Mouse (Mus musculus) C3H10T1/2 (cell line): ENCODE data around the gene Tex33. TPM values are rescaled to one million over a fixed set of nuclear protein-coding genes. Genes with fewer than 3 reads are reported as not detected.

Experiments used
- polyA plus RNA-seq, 2 experiments: library from polyadenylated mRNA; unstranded; fragments of >200 nt; fragmentation: generic; extraction: Trizol; gene quantifications; one replicate each; pipeline ENCODE4 v1.2.1; 2012; ENCODE audit warnings: missing spikeins in 2 of 2

Tex33 gene
- polyA plus RNA-seq = not detected

GRCm38 (mm10) chr15:78395478-78395962, at the start of gene Tex33:
TSS of gene Tex33 (minus strand) at chr15:78395912.

GRCm38 (mm10) chr15:78428391-78429138, 32.9 kb upstream of the Tex33 start, which contains the start of gene Kctd17:
TSS of gene Kctd17 (plus strand) at chr15:78428564.

GRCm38 (mm10) chr15:78406293-78406934, 10.7 kb upstream of the Tex33 start, which contains the start of gene Mpst:
TSS of gene Mpst (plus strand) at chr15:78406416.

GRCm38 (mm10) chr15:78405517-78406211, 10.0 kb upstream of the Tex33 start, which contains the start of gene Tst:
TSS of gene Tst (minus strand) at chr15:78405907.

Other genes with a start within 250 kb of the Tex33 start
- gene Ift27, start 221.8 kb downstream of the Tex33 start, polyA plus RNA-seq = 100 to 1,000 TPM in 1 of 2 experiments, 10 to 100 TPM in 1; 80.1 to 137 TPM
- gene Pvalb, start 189.5 kb downstream of the Tex33 start, polyA plus RNA-seq = not detected
- not detected for gene Ncf4, start 151.1 kb downstream of the Tex33 start, polyA plus RNA-seq
- gene Csf2rb2, start 90.2 kb downstream of the Tex33 start, polyA plus RNA-seq = not detected
- gene Csf2rb, start 70.2 kb downstream of the Tex33 start, polyA plus RNA-seq = not detected
- gene Tst, start 10.0 kb upstream of the Tex33 start, polyA plus RNA-seq = 10 to 100 TPM; 13.6 to 29.6 TPM
- 100 to 1,000 TPM in 1 of 2 experiments, 10 to 100 TPM in 1; 62.7 to 129 TPM for gene Mpst, start 10.5 kb upstream of the Tex33 start, polyA plus RNA-seq
- 100 to 1,000 TPM; 227 to 234 TPM for gene Kctd17, start 32.7 kb upstream of the Tex33 start, polyA plus RNA-seq
- 1 to 10 TPM in 1 of 2 experiments, under 1 TPM in 1; 0.09 to 2.9 TPM for gene Tmprss6, start 72.7 kb upstream of the Tex33 start, polyA plus RNA-seq
- gene Il2rb, start 99.4 kb upstream of the Tex33 start, polyA plus RNA-seq = under 1 TPM; under 0.01 to 0.32 TPM
- gene C1qtnf6, start 135.5 kb upstream of the Tex33 start, polyA plus RNA-seq = 100 to 1,000 TPM in 1 of 2 experiments, 10 to 100 TPM in 1; 12.4 to 130 TPM
- under 1 TPM in 1 of 2 experiments, not detected in 1; 0.01 TPM for gene Sstr3, start 148.8 kb upstream of the Tex33 start, polyA plus RNA-seq
- not detected for gene Rac2, start 176.9 kb upstream of the Tex33 start, polyA plus RNA-seq
- under 1 TPM; 0.21 to 0.48 TPM for gene Cyth4, start 201.1 kb upstream of the Tex33 start, polyA plus RNA-seq